9 mouse cellular contexts compared by ENCODE assay signal in genomic region chr7:25753076-25753475, GRCm38 (mm10). TPM values are rescaled to one million over a fixed set of nuclear protein-coding genes. Genes with fewer than 3 reads are reported as not detected.
DNase-seq lines count a peak whose midpoint lies in the region; ATAC-seq and TF ChIP-seq lines count a peak whose summit lies in the region.
"Had no signal": no experiment of that assay in that cellular context is flagged by ENCODE, and none has a peak within 500 bp of the region (broad histone marks: within the 10 kb centered on the region; RNA-seq: fewer than 3 reads in every experiment).

No protein-coding gene starts in this region.

- H3K4me2 ChIP-seq in heart, postnatal 0 days (ENCODE audit: low read depth, low read length) = peak overlapping the region; percentile 95
- peak overlapping the region; percentile 80 for H3K4me2 ChIP-seq in hindbrain, embryonic 11.5 days (replicated peaks; ENCODE audit: low read depth, low read length)
- peak overlapping the region; percentile 98 for H3K4me2 ChIP-seq in midbrain, embryonic 13.5 days (replicated peaks)

- H3K27ac ChIP-seq in heart, postnatal 0 days (ENCODE audit: low read depth) = peak overlapping the region; percentile 99; the same call in 1 of the 2 replicates
- H3K27ac ChIP-seq in bone marrow, adult 2 months (ENCODE audit: control insufficient read depth, insufficient read depth, low read depth, low read length, poor library complexity) = no peak overlapping the region
- H3K27ac ChIP-seq in hindbrain, embryonic 11.5 days (ENCODE audit: low read depth, low read length) = no peak overlapping the region
- no peak overlapping the region for H3K27ac ChIP-seq in midbrain, embryonic 13.5 days

- intact Hi-C loops in left cerebral cortex, postnatal 10 days (cut with DNase I) = no loop called here
- intact Hi-C loops in gastrocnemius, postnatal 36 days (cut with DNase I) = no loop called here

- H3K9ac ChIP-seq in heart, postnatal 0 days (replicated peaks; ENCODE audit: low read depth, low read length) = peak overlapping the region; percentile 96
- H3K9ac ChIP-seq in hindbrain, embryonic 11.5 days (ENCODE audit: low read depth, low read length) = peak overlapping the region; percentile 98
- H3K9ac ChIP-seq in midbrain, embryonic 13.5 days (replicated peaks) = peak overlapping the region; percentile 94

- no peak for TF ChIP-seq POLR2A in bone marrow, adult 2 months (IDR thresholded peaks at IDR 0.05; ENCODE audit: borderline replicate concordance, control insufficient read depth, low read depth, low read length)

- peaks cover 29% of the 10 kb centered on the region for H3K36me3 ChIP-seq in heart, postnatal 0 days (replicated peaks; ENCODE audit: control insufficient read depth, insufficient read depth, low read length)
- H3K36me3 ChIP-seq in hindbrain, embryonic 11.5 days (ENCODE audit: control insufficient read depth, insufficient read depth, low read length) = peaks cover 11% of the 10 kb centered on the region; the same call in 1 of the 2 replicates
- H3K36me3 ChIP-seq in midbrain, embryonic 13.5 days = peaks cover 35% of the 10 kb centered on the region

- no peak for TF ChIP-seq EP300 in heart, postnatal 0 days (IDR thresholded peaks at IDR 0.05; ENCODE audit: low read depth)

- ATAC-seq in heart, postnatal 0 days (ENCODE audit: insufficient read depth, low read depth) = no peak
- no peak for ATAC-seq in hindbrain, embryonic 11.5 days (ENCODE audit: low FRiP score)
- ATAC-seq in midbrain, embryonic 13.5 days = no peak

- H3K9me3 ChIP-seq in heart, postnatal 0 days (replicated peaks; ENCODE audit: control insufficient read depth, low read length) = no peaks in the 10 kb centered on the region
- no peaks in the 10 kb centered on the region for H3K9me3 ChIP-seq in hindbrain, embryonic 11.5 days (ENCODE audit: control insufficient read depth, low read length)
- no peaks in the 10 kb centered on the region for H3K9me3 ChIP-seq in midbrain, embryonic 13.5 days

- peak overlapping the region; percentile 78 for H3K4me3 ChIP-seq in heart, postnatal 0 days (ENCODE audit: low read depth, low read length)
- peak overlapping the region; percentile 83 for H3K4me3 ChIP-seq in bone marrow, adult 2 months (replicated peaks; ENCODE audit: control insufficient read depth, low read depth, low read length)
- H3K4me3 ChIP-seq in hindbrain, embryonic 11.5 days (ENCODE audit: low read depth, low read length) = peak overlapping the region; percentile 99
- peak overlapping the region; percentile 75 for H3K4me3 ChIP-seq in midbrain, embryonic 13.5 days (replicated peaks)

- TF ChIP-seq CTCF in heart, postnatal 0 days (IDR thresholded peaks at IDR 0.05; ENCODE audit: low read depth) = no peak
- TF ChIP-seq CTCF in bone marrow, adult 2 months (IDR thresholded peaks at IDR 0.05; ENCODE audit: control insufficient read depth, insufficient read depth, low read length) = no peak

- H3K4me1 ChIP-seq in heart, postnatal 0 days (ENCODE audit: control insufficient read depth, insufficient read depth) = peaks cover 15% of the 10 kb centered on the region
- H3K4me1 ChIP-seq in bone marrow, adult 2 months (ENCODE audit: control insufficient read depth, insufficient read depth, low read length) = peaks cover 2% of the 10 kb centered on the region; the same call in 1 of the 2 replicates
- H3K4me1 ChIP-seq in hindbrain, embryonic 11.5 days (replicated peaks; ENCODE audit: control insufficient read depth, insufficient read depth, low read length) = peaks cover 9% of the 10 kb centered on the region
- H3K4me1 ChIP-seq in midbrain, embryonic 13.5 days (replicated peaks) = peaks cover 24% of the 10 kb centered on the region

- no peaks in the 10 kb centered on the region for H3K27me3 ChIP-seq in heart, postnatal 0 days (ENCODE audit: control insufficient read depth, insufficient read depth, low read length)
- no peaks in the 10 kb centered on the region for H3K27me3 ChIP-seq in hindbrain, embryonic 11.5 days (ENCODE audit: control insufficient read depth, insufficient read depth, low read length)
- no peaks in the 10 kb centered on the region for H3K27me3 ChIP-seq in midbrain, embryonic 13.5 days

- no peak for DNase-seq in heart, postnatal 0 days (ENCODE audit: low spot score)
- DNase-seq in heart, postnatal 4 days = no peak
- no peak for DNase-seq in hindbrain, embryonic 11.5 days (ENCODE audit: low spot score)
- DNase-seq in left cerebral cortex, postnatal 10 days (ENCODE audit: extremely low spot score in 1 of 2, low spot score in 2 of 2) = no peak
- no peak for DNase-seq in gastrocnemius, postnatal 36 days
- DNase-seq in kidney, adult 18-20 months = no peak
- DNase-seq: lung, adult 2 months had no signal

RNA-seq across cellular contexts. Expression of gene Hnrnpul1, which starts 1.5 kb away (rescaled TPM):
- total RNA-seq in heart, postnatal 0 days (2014; rRNA removed; ENCODE audit: low replicate concordance) = 78.5 and 101 TPM in 2 replicates
- polyA plus RNA-seq in heart, postnatal 0 days (2015; fragmentation: Nextera tagmentation; extraction: Ambion mirVana) = 26.8 and 27.7 TPM in 2 replicates
- total RNA-seq in heart, postnatal 4 days (2021) = 100 to 1,000 TPM; 147 to 149 TPM
- polyA plus RNA-seq in bone marrow, adult 2 months (2011; ENCODE audit: insufficient read depth, insufficient read length, low replicate concordance, missing spikeins) = 74.6 and 75.3 TPM in 2 replicates
- 68.1 and 70.1 TPM in 2 replicates for polyA plus RNA-seq in hindbrain, embryonic 11.5 days (2014; fragmentation: Nextera tagmentation; extraction: Ambion mirVana)
- 53.5 and 56.2 TPM in 2 replicates for polyA plus RNA-seq in midbrain, embryonic 13.5 days (2015; fragmentation: Nextera tagmentation; extraction: Ambion mirVana)
- 100 to 1,000 TPM; 116 to 117 TPM for total RNA-seq in left cerebral cortex, postnatal 10 days (2021)
- total RNA-seq in gastrocnemius, postnatal 36 days (2021) = 10 to 100 TPM; 60.4 to 62.0 TPM

RNA-seq across cellular contexts. Expression of gene Ccdc97, which starts 34.2 kb away (rescaled TPM):
- 11.6 and 31.6 TPM in 2 replicates for total RNA-seq in heart, postnatal 0 days (2014; rRNA removed; ENCODE audit: low replicate concordance)
- 13.3 and 14.7 TPM in 2 replicates for polyA plus RNA-seq in heart, postnatal 0 days (2015; fragmentation: Nextera tagmentation; extraction: Ambion mirVana)
- total RNA-seq in heart, postnatal 4 days (2021) = 10 to 100 TPM; 42.9 to 44.9 TPM
- 33.4 and 65.4 TPM in 2 replicates for polyA plus RNA-seq in bone marrow, adult 2 months (2011; ENCODE audit: insufficient read depth, insufficient read length, low replicate concordance, missing spikeins)
- polyA plus RNA-seq in hindbrain, embryonic 11.5 days (2014; fragmentation: Nextera tagmentation; extraction: Ambion mirVana) = 30.5 and 33.7 TPM in 2 replicates
- 29.9 and 35.9 TPM in 2 replicates for polyA plus RNA-seq in midbrain, embryonic 13.5 days (2015; fragmentation: Nextera tagmentation; extraction: Ambion mirVana)
- total RNA-seq in left cerebral cortex, postnatal 10 days (2021) = 10 to 100 TPM; 41.7 to 46.1 TPM
- total RNA-seq in gastrocnemius, postnatal 36 days (2021) = 10 to 100 TPM; 37.2 to 38.2 TPM

RNA-seq across cellular contexts. Expression of gene Axl, which starts 35.4 kb away (rescaled TPM):
- total RNA-seq in heart, postnatal 0 days (2014; rRNA removed; ENCODE audit: low replicate concordance) = 56.5 and 63.8 TPM in 2 replicates
- 32.1 and 33.3 TPM in 2 replicates for polyA plus RNA-seq in heart, postnatal 0 days (2015; fragmentation: Nextera tagmentation; extraction: Ambion mirVana)
- 10 to 100 TPM; 79.5 to 90.3 TPM for total RNA-seq in heart, postnatal 4 days (2021)
- 20.4 and 37.6 TPM in 2 replicates for polyA plus RNA-seq in bone marrow, adult 2 months (2011; ENCODE audit: insufficient read depth, insufficient read length, low replicate concordance, missing spikeins)
- polyA plus RNA-seq in hindbrain, embryonic 11.5 days (2014; fragmentation: Nextera tagmentation; extraction: Ambion mirVana) = 15.0 and 19.4 TPM in 2 replicates
- polyA plus RNA-seq in midbrain, embryonic 13.5 days (2015; fragmentation: Nextera tagmentation; extraction: Ambion mirVana) = 17.5 and 18.9 TPM in 2 replicates
- total RNA-seq in left cerebral cortex, postnatal 10 days (2021) = 10 to 100 TPM; 29.7 to 38.5 TPM
- total RNA-seq in gastrocnemius, postnatal 36 days (2021) = 10 to 100 TPM; 39.1 to 44.9 TPM
